Mouse (Mus musculus) hindbrain, embryonic 12.5 days (tissue): ENCODE results near the gene Fam19a1. TPM values are rescaled to one million over a fixed set of nuclear protein-coding genes. Genes with fewer than 3 reads are reported as not detected.

ENCODE experiments used
- ATAC-seq: fragments of 200-750 bp; cut with Nextera tagmentation; 2 replicates; pipeline ENCODE4 v1.8.0; 2017; ENCODE audit warnings: moderate TSS enrichment; ENCODE audit not compliant: low FRiP score
- H3K27ac ChIP-seq: fragments of 300-500 bp; sonication (generic); 2 replicates; pipeline ENCODE4 v1.5.1; 2016; ENCODE audit warnings: mild to moderate bottlenecking
- H3K27me3 ChIP-seq: fragments of 300-500 bp; sonication (generic); 2 replicates; pipeline ENCODE4 v1.6.1; 2016; ENCODE audit warnings: mild to moderate bottlenecking
- H3K36me3 ChIP-seq: fragments of 300-500 bp; sonication (generic); 2 replicates; pipeline ENCODE4 v1.6.1; 2016; ENCODE audit warnings: mild to moderate bottlenecking
- H3K4me1 ChIP-seq: fragments of 300-500 bp; sonication (generic); 2 replicates; pipeline ENCODE4 v1.6.1; 2016
- H3K4me2 ChIP-seq: fragments of 300-500 bp; sonication (generic); replicated peaks from 2 replicates; pipeline ENCODE4 v1.6.1; 2016; ENCODE audit warnings: mild to moderate bottlenecking
- H3K4me3 ChIP-seq: fragments of 300-500 bp; sonication (generic); 2 replicates; pipeline ENCODE4 v1.5.1; 2016; ENCODE audit warnings: mild to moderate bottlenecking
- H3K9ac ChIP-seq: fragments of 300-500 bp; sonication (generic); 2 replicates; pipeline ENCODE4 v1.6.1; 2016; ENCODE audit warnings: mild to moderate bottlenecking, moderate library complexity
- H3K9me3 ChIP-seq: fragments of 300-500 bp; sonication (generic); replicated peaks from 2 replicates; pipeline ENCODE4 v1.6.1; 2016; ENCODE audit warnings: mild to moderate bottlenecking
- WGBS: fragments of 180-500 bp; shearing (Covaris S2); methylation state at CpG from one replicate; pipeline ENCODE4 v1.1.7; 2016; 5-methylcytosine and 5-hydroxymethylcytosine counted together
- polyA plus RNA-seq: library from polyadenylated mRNA; unstranded; fragments of >200 nt; fragmentation: Nextera tagmentation; extraction: Ambion mirVana; gene quantifications from 2 replicates; pipeline ENCODE4 v1.2.1, GENCODE M21; 2016

Fam19a1 gene
- polyA plus RNA-seq, 1 experiment from 2014 or later: 3.9 TPM

- H3K9me3 ChIP-seq: no peaks in the 10 kb centered on the region
- 51% methylated on average over 6 of the region's 6 CpGs for WGBS
- no peak overlapping the region for H3K9ac ChIP-seq
- peak; percentile 85 for ATAC-seq
- H3K27me3 ChIP-seq: no peaks in the 10 kb centered on the region
- H3K4me1 ChIP-seq: no peaks in the 10 kb centered on the region
- H3K27ac ChIP-seq: no peak overlapping the region
- no peak overlapping the region for H3K4me3 ChIP-seq
- no peaks in the 10 kb centered on the region for H3K36me3 ChIP-seq
- no peak overlapping the region for H3K4me2 ChIP-seq
Observed at GRCm38 (mm10) chr6:96631518-96631917, 518.6 kb downstream of the Fam19a1 start.

GRCm38 (mm10) chr6:96632243-96632642 lies 519.3 kb downstream of the Fam19a1 start:
- ATAC-seq: no peak
- Histone ChIP-seq H3K9ac (no peak overlapping the region), H3K4me2 (no peak overlapping the region), H3K9me3 (no peaks in the 10 kb centered on the region), H3K27me3 (no peaks in the 10 kb centered on the region), H3K36me3 (no peaks in the 10 kb centered on the region), H3K4me3 (no peak overlapping the region), H3K27ac (no peak overlapping the region), H3K4me1 (no peaks in the 10 kb centered on the region)
- 82% methylated on average over 3 of the region's 3 CpGs for WGBS

GRCm38 (mm10) chr6:96635663-96636062 lies 522.7 kb downstream of the Fam19a1 start:
- ATAC-seq: no peak
- Histone ChIP-seq H3K4me3 (no peak overlapping the region), H3K27ac (no peak overlapping the region), H3K27me3 (no peaks in the 10 kb centered on the region), H3K9me3 (no peaks in the 10 kb centered on the region), H3K36me3 (no peaks in the 10 kb centered on the region), H3K9ac (no peak overlapping the region), H3K4me1 (no peaks in the 10 kb centered on the region), H3K4me2 (no peak overlapping the region)
- WGBS: 89% methylated on average over 2 of the region's 2 CpGs

GRCm38 (mm10) chr6:96648742-96649141 lies 535.8 kb downstream of the Fam19a1 start:
- Histone ChIP-seq H3K9ac (no peak overlapping the region), H3K9me3 (no peaks in the 10 kb centered on the region), H3K36me3 (no peaks in the 10 kb centered on the region), H3K4me1 (no peaks in the 10 kb centered on the region), H3K27me3 (no peaks in the 10 kb centered on the region), H3K4me3 (no peak overlapping the region), H3K4me2 (no peak overlapping the region), H3K27ac (no peak overlapping the region)
- no peak for ATAC-seq
- WGBS: 89% methylated on average over 2 of the region's 2 CpGs

DNA sequence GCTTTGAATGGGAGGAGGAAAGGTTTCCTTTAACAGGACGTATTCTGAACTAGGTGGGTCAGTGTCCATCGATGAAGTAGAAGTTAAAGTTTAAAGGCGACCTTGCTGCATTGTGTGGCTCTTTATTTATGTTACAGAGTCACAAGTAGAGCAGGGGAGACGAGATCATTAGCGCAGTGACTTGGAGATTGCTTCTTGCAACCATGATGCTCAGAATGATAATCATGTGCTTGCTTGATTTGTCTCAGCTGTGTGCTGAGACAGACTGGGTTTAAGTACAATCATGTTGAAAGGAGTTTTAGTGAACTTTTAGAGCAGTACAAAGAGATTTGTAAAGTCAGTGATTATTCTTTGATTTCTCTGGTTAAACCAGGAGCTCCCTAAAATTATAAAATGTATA lies 536.3 kb downstream of the Fam19a1 start:
- no peak overlapping the region for H3K27ac ChIP-seq
- H3K36me3 ChIP-seq: no peaks in the 10 kb centered on the region
- H3K4me1 ChIP-seq: no peaks in the 10 kb centered on the region
- H3K4me3 ChIP-seq: no peak overlapping the region
- H3K9ac ChIP-seq: no peak overlapping the region
- H3K9me3 ChIP-seq: no peaks in the 10 kb centered on the region
- no peak for ATAC-seq
- no peak overlapping the region for H3K4me2 ChIP-seq
- WGBS: 88% methylated on average over 5 of the region's 5 CpGs
- H3K27me3 ChIP-seq: no peaks in the 10 kb centered on the region

DNA sequence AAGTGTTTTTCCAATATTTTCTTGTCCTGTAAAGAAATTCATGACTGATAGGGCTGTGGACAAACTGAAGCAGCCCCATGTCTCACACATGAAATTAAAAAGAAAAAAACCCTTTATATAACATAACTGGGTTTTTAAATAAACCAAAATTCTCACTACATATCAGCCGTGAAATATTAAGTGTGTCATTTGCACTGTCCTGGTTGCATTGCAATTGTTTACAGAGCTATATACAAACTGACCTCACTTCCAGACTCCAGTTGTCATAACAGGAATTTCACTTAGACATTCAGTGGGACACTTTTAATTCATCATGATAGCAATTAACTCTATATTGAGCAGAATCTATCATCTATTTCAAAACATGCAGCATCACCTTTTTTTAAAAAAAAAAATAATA lies 553.4 kb downstream of the Fam19a1 start:
- no peak for ATAC-seq
- Histone ChIP-seq H3K27ac (no peak overlapping the region), H3K9me3 (no peaks in the 10 kb centered on the region), H3K27me3 (no peaks in the 10 kb centered on the region), H3K4me2 (no peak overlapping the region), H3K4me3 (no peak overlapping the region), H3K36me3 (no peaks in the 10 kb centered on the region), H3K9ac (no peak overlapping the region), H3K4me1 (no peaks in the 10 kb centered on the region)
- WGBS: 91% methylated on average over 1 of the region's 1 CpGs

DNA sequence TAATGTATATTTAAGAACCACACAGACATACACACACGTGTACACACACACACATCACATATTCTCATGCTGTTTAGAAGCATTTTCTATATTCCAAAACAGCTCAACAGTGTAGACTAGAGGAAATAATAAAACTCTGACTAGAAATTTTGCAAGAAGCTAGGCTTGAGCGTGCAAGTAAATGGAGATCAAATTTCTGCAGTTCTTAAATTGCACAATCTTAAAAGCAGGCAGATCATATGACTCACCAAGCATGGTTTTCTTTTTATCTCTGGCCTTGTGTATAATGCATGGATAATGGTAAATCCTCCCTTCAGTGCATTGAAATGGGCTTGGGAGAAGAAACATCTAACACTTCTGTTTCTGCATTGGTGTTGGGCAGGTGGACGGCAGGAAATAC lies 564.9 kb downstream of the Fam19a1 start:
- no peak for ATAC-seq
- Histone ChIP-seq H3K27ac (no peak overlapping the region), H3K9me3 (no peaks in the 10 kb centered on the region), H3K4me2 (no peak overlapping the region), H3K36me3 (no peaks in the 10 kb centered on the region), H3K27me3 (no peaks in the 10 kb centered on the region), H3K9ac (no peak overlapping the region), H3K4me1 (no peaks in the 10 kb centered on the region), H3K4me3 (no peak overlapping the region)
- WGBS: 79% methylated on average over 3 of the region's 3 CpGs

Other genes with a start within 250 kb of the Fam19a1 start
- gene 1700123L14Rik, start 53.1 kb downstream of the Fam19a1 start, polyA plus RNA-seq: not detected in 2 replicates